Mouse (Mus musculus) lung, postnatal 25 days (tissue): ENCODE results near the gene Tle4.

Source experiments
- DNase-seq: peaks from one replicate; pipeline ENCODE4 v3.0.0; 2022; ENCODE audit warnings: low spot score

The Tle4 gene

GRCm38 (mm10) chr19:14520098-14520802, 77.6 kb downstream of the Tle4 start:
- DNase-seq = no peak

GRCm38 (mm10) chr19:14519186-14519585, 78.7 kb downstream of the Tle4 start:
- no peak for DNase-seq

GRCm38 (mm10) chr19:14518438-14519044, 79.3 kb downstream of the Tle4 start:
- DNase-seq = peak; percentile 31

GRCm38 (mm10) chr19:14516420-14516819, 81.4 kb downstream of the Tle4 start:
- no peak for DNase-seq

GRCm38 (mm10) chr19:14508819-14509218, 89.0 kb downstream of the Tle4 start:
- no peak for DNase-seq

- no peak for DNase-seq
These were observed 89.9 kb downstream of the Tle4 start for GRCm38 (mm10) chr19:14507911-14508310.

- no peak for DNase-seq
These were observed 90.8 kb downstream of the Tle4 start for GRCm38 (mm10) chr19:14506875-14507670.

- no peak for DNase-seq
These were observed 91.8 kb downstream of the Tle4 start for GRCm38 (mm10) chr19:14505885-14506548.

- DNase-seq = no peak
These were observed 92.5 kb downstream of the Tle4 start for GRCm38 (mm10) chr19:14505401-14505800.

- DNase-seq = no peak
These were observed 94.0 kb downstream of the Tle4 start for GRCm38 (mm10) chr19:14503862-14504261.

GRCm38 (mm10) chr19:14502234-14502633, 95.6 kb downstream of the Tle4 start:
- DNase-seq = peak; percentile 12

- no peak for DNase-seq
These were observed 97.9 kb downstream of the Tle4 start for GRCm38 (mm10) chr19:14499835-14500425.

GRCm38 (mm10) chr19:14493047-14493446, 104.8 kb downstream of the Tle4 start:
- no peak for DNase-seq

- DNase-seq = no peak
These were observed 110.7 kb downstream of the Tle4 start for GRCm38 (mm10) chr19:14487180-14487579.

GRCm38 (mm10) chr19:14485176-14485575, 112.7 kb downstream of the Tle4 start:
- DNase-seq = no peak

GRCm38 (mm10) chr19:14482562-14483138, 115.2 kb downstream of the Tle4 start:
- no peak for DNase-seq

- DNase-seq = no peak
These were observed 115.9 kb downstream of the Tle4 start for GRCm38 (mm10) chr19:14481796-14482561.

- DNase-seq = peak; percentile 25
These were observed 118.1 kb downstream of the Tle4 start for GRCm38 (mm10) chr19:14479711-14480110.

GRCm38 (mm10) chr19:14469325-14469724, 128.5 kb downstream of the Tle4 start:
- no peak for DNase-seq

- DNase-seq = no peak
These were observed 129.1 kb downstream of the Tle4 start for GRCm38 (mm10) chr19:14468733-14469132.

- no peak for DNase-seq
These were observed 131.8 kb downstream of the Tle4 start for GRCm38 (mm10) chr19:14466020-14466419.
